In genomic region chr11:102555400-102556030, GRCm38 (mm10) we compare ENCODE assay signal across 1 mouse cellular context.
TF ChIP-seq lines count a peak whose summit lies in the region.

No protein-coding gene starts in this region.

TF ChIP-seq in CH12.LX, 34 proteins besides CTCF, POLR2A, EP300 and RAD21 (continued from another document):
- TF ChIP-seq IRF4 (IDR thresholded peaks at IDR 0.05; ENCODE audit: low read depth, low read length) = no peak
